7 mouse cellular contexts compared by ENCODE assay signal in the genomic region with DNA sequence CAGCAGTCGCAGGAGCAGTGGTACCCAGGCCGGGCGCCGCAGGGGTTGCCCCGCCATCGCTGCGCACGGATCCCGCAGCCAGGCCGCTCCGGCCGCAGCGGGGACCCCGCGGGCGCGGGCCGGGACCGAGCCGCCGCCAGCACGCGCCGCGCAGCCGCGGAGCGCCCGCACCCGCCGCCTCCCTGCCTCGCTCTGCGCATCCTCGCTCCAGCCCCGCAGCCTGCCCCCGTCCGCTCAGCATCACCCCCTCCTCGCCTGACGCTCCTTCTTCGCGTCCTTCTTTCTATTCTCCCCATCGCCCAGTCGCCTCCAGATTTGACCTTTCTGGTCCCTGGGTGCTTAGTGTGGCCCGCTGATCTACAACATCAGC. TPM values are rescaled to one million over a fixed set of nuclear protein-coding genes. Genes with fewer than 3 reads are reported as not detected.
A peak's percentile ranks its signal among the peaks of the same experiment; 100 is the strongest.
DNase-seq lines count a peak whose midpoint lies in the region; ATAC-seq lines count a peak whose summit lies in the region.

A gene (minus strand): TSS at position 177 of the 370 bp plus-strand sequence.

- 0% methylated on average over 41 of the region's 44 CpGs for WGBS in hindbrain, embryonic 13.5 days
- whole genome bisulfite sequencing in limb, embryonic 12.5 days = under 1% methylated on average over 36 of the region's 44 CpGs

- no peaks in the 10 kb centered on the region for H3K9me3 ChIP-seq in hindbrain, embryonic 13.5 days
- H3K9me3 ChIP-seq in limb, embryonic 12.5 days = no peaks in the 10 kb centered on the region

- peak within 1 kb of the TSS; percentile 74 for H3K4me3 ChIP-seq in hindbrain, embryonic 13.5 days
- H3K4me3 ChIP-seq in limb, embryonic 12.5 days (replicated peaks) = peak within 1 kb of the TSS; percentile 75

- H3K9ac ChIP-seq in hindbrain, embryonic 13.5 days = peak within 1 kb of the TSS; percentile 87
- peak within 1 kb of the TSS; percentile 81 for H3K9ac ChIP-seq in limb, embryonic 12.5 days (replicated peaks)

- H3K36me3 ChIP-seq in hindbrain, embryonic 13.5 days = peaks cover 6% of the 10 kb centered on the region; the same call in 1 of the 2 replicates
- no peaks in the 10 kb centered on the region for H3K36me3 ChIP-seq in limb, embryonic 12.5 days

- peak within 1 kb of the TSS; percentile 83 for H3K27ac ChIP-seq in hindbrain, embryonic 13.5 days
- H3K27ac ChIP-seq in limb, embryonic 12.5 days = no peak within 1 kb of the TSS

- DNase-seq in retina, embryonic 14.5 days (ENCODE audit: low spot score) = peak; percentile 58
- DNase-seq in retina, postnatal 1 day = no peak
- DNase-seq in embryo, embryonic 10 days (ENCODE audit: low spot score) = peak; percentile 32
- DNase-seq in right cerebral cortex, postnatal 10 days (ENCODE audit: low spot score in 2 of 2) = peak; percentile 76 to 81
- DNase-seq in gastrocnemius, postnatal 25 days = no peak

- peaks cover 20% of the 10 kb centered on the region for H3K4me1 ChIP-seq in hindbrain, embryonic 13.5 days (replicated peaks)
- no peaks in the 10 kb centered on the region for H3K4me1 ChIP-seq in limb, embryonic 12.5 days (replicated peaks)

- H3K4me2 ChIP-seq in hindbrain, embryonic 13.5 days = peak within 1 kb of the TSS; percentile 88
- H3K4me2 ChIP-seq in limb, embryonic 12.5 days = peak within 1 kb of the TSS; percentile 98

- peak; percentile 94 for ATAC-seq in hindbrain, embryonic 13.5 days (ENCODE audit: low FRiP score)
- ATAC-seq in limb, embryonic 12.5 days (ENCODE audit: insufficient number of reproducible peaks, insufficient read depth, low FRiP score, low TSS enrichment, low read depth) = 0 out of 2 replicates have a peak, but pooled peaks have one; percentile 20

- peaks cover 20% of the 10 kb centered on the region for H3K27me3 ChIP-seq in hindbrain, embryonic 13.5 days
- H3K27me3 ChIP-seq in limb, embryonic 12.5 days = peaks cover 51% of the 10 kb centered on the region

RNA-seq across cellular contexts. Expression of the gene that starts here (rescaled TPM):
- 15.4 and 15.7 TPM in 2 replicates for polyA plus RNA-seq in hindbrain, embryonic 13.5 days (2015; fragmentation: Nextera tagmentation; extraction: Ambion mirVana)
- 2.2 TPM in 2 replicates for polyA plus RNA-seq in limb, embryonic 12.5 days (2016; fragmentation: Nextera tagmentation; extraction: Ambion mirVana)
- total RNA-seq in gastrocnemius, postnatal 25 days (2021) = not detected

Comparison
In these comparisons a context has a peak if more than half of its experiments do, and no peak if none do; other contexts are left out.
1. DNase-seq: peak in retina, embryonic 14.5 days (single experiment), embryo, embryonic 10 days (single experiment) and right cerebral cortex, postnatal 10 days (2 of 2); none in retina, postnatal 1 day (single experiment) and gastrocnemius, postnatal 25 days (single experiment).